In genomic region chr19:8735389-8736159, GRCm38 (mm10) we compare ENCODE assay signal across 8 mouse cellular contexts. TPM values are rescaled to one million over a fixed set of nuclear protein-coding genes. Genes with fewer than 3 reads are reported as not detected.
DNase-seq lines count a peak whose midpoint lies in the region; ATAC-seq and TF ChIP-seq lines count a peak whose summit lies in the region.

Gene Wdr74, plus strand, starts transcription at chr19:8735827.

- H3K4me2 ChIP-seq in embryonic facial prominence, embryonic 14.5 days (ENCODE audit: low read depth, low read length), result peak within 1 kb of the TSS; percentile 88
- peak within 1 kb of the TSS; percentile 84 for H3K4me2 ChIP-seq in limb, embryonic 12.5 days
- H3K4me2 ChIP-seq in midbrain, embryonic 14.5 days (ENCODE audit: low read length), result peak within 1 kb of the TSS; percentile 68

- H3K27me3 ChIP-seq in embryonic facial prominence, embryonic 14.5 days (replicated peaks; ENCODE audit: control insufficient read depth, insufficient read depth, low read length), result no peaks in the 10 kb centered on the region
- H3K27me3 ChIP-seq in heart, adult 2 months (ENCODE audit: control insufficient read depth, insufficient read depth, low read length), result no peaks in the 10 kb centered on the region
- no peaks in the 10 kb centered on the region for H3K27me3 ChIP-seq in limb, embryonic 12.5 days
- no peaks in the 10 kb centered on the region for H3K27me3 ChIP-seq in midbrain, embryonic 14.5 days (ENCODE audit: control insufficient read depth, insufficient read depth, low read length)

- peak within 1 kb of the TSS; percentile 76 for H3K9ac ChIP-seq in embryonic facial prominence, embryonic 14.5 days (ENCODE audit: low read depth, low read length)
- H3K9ac ChIP-seq in heart, adult 2 months (ENCODE audit: low read depth, low read length), result peak within 1 kb of the TSS; percentile 65
- H3K9ac ChIP-seq in limb, embryonic 12.5 days (replicated peaks), result peak within 1 kb of the TSS; percentile 79
- H3K9ac ChIP-seq in midbrain, embryonic 14.5 days (replicated peaks; ENCODE audit: low read length), result peak within 1 kb of the TSS; percentile 57

- no peak for TF ChIP-seq CTCF in heart, adult 2 months (IDR thresholded peaks at IDR 0.05)

- peak within 1 kb of the TSS; percentile 83 for H3K4me3 ChIP-seq in embryonic facial prominence, embryonic 14.5 days (ENCODE audit: low read depth, low read length)
- H3K4me3 ChIP-seq in heart, adult 2 months, result peak within 1 kb of the TSS; percentile 59
- H3K4me3 ChIP-seq in limb, embryonic 12.5 days (replicated peaks), result peak within 1 kb of the TSS; percentile 89
- H3K4me3 ChIP-seq in midbrain, embryonic 14.5 days (replicated peaks; ENCODE audit: low read depth, low read length), result peak within 1 kb of the TSS; percentile 82

- intact Hi-C loops in heart, adult 2 months (cut with DNase I), result no loop called here

- H3K4me1 ChIP-seq in embryonic facial prominence, embryonic 14.5 days (ENCODE audit: control insufficient read depth, insufficient read depth, low read length), result peaks cover 6% of the 10 kb centered on the region
- no peaks in the 10 kb centered on the region; the same call in 1 of the 2 replicates for H3K4me1 ChIP-seq in heart, adult 2 months (ENCODE audit: control insufficient read depth, insufficient read depth, low read length)
- peaks cover 8% of the 10 kb centered on the region for H3K4me1 ChIP-seq in limb, embryonic 12.5 days (replicated peaks)
- H3K4me1 ChIP-seq in midbrain, embryonic 14.5 days (ENCODE audit: control insufficient read depth, insufficient read depth, low read length), result peaks cover 5% of the 10 kb centered on the region

- WGBS in embryonic facial prominence, embryonic 14.5 days, result under 1% methylated on average over 30 of the region's 32 CpGs
- WGBS in heart, adult 2 months, result under 1% methylated on average over 32 of the region's 32 CpGs
- WGBS in limb, embryonic 12.5 days, result under 1% methylated on average over 32 of the region's 32 CpGs
- under 1% methylated on average over 32 of the region's 32 CpGs for WGBS in midbrain, embryonic 14.5 days

- TF ChIP-seq POLR2A in heart, adult 2 months (IDR thresholded peaks at IDR 0.05; ENCODE audit: insufficient read depth, low read depth, low read length), result peak; percentile 90

- peak; percentile 92 for DNase-seq in 3T3-L1 (ENCODE audit: low read depth, low spot score)
- peak; percentile 76 to 81 for DNase-seq in adrenal gland, postnatal 4 days (ENCODE audit: low spot score in 2 of 2)
- DNase-seq in embryonic facial prominence, embryonic 14.5 days (ENCODE audit: low spot score), result peak; percentile 95
- peak; percentile 93 to 97 for DNase-seq in heart, adult 2 months
- DNase-seq in kidney, adult 8-10 months, result peak; percentile 84 to 91
- DNase-seq in midbrain, embryonic 14.5 days, result peak; percentile 97
- peak; percentile 86 for DNase-seq in spleen, adult 12 weeks (ENCODE audit: low spot score)

- no peaks in the 10 kb centered on the region for H3K79me2 ChIP-seq in heart, adult 2 months (replicated peaks; ENCODE audit: control insufficient read depth, insufficient read depth, low read length)

- H3K9me3 ChIP-seq in embryonic facial prominence, embryonic 14.5 days (ENCODE audit: control insufficient read depth, low read length), result no peaks in the 10 kb centered on the region
- no peaks in the 10 kb centered on the region for H3K9me3 ChIP-seq in limb, embryonic 12.5 days
- H3K9me3 ChIP-seq in midbrain, embryonic 14.5 days (ENCODE audit: control insufficient read depth, low read length), result no peaks in the 10 kb centered on the region

- peaks cover 32% of the 10 kb centered on the region for H3K36me3 ChIP-seq in embryonic facial prominence, embryonic 14.5 days (ENCODE audit: control insufficient read depth, insufficient read depth, low read length)
- no peaks in the 10 kb centered on the region for H3K36me3 ChIP-seq in heart, adult 2 months (ENCODE audit: control insufficient read depth, insufficient read depth, low read length)
- peaks cover 33% of the 10 kb centered on the region for H3K36me3 ChIP-seq in limb, embryonic 12.5 days
- H3K36me3 ChIP-seq in midbrain, embryonic 14.5 days (ENCODE audit: control insufficient read depth, insufficient read depth, low read length), result peaks cover 28% of the 10 kb centered on the region

- ATAC-seq in embryonic facial prominence, embryonic 14.5 days (ENCODE audit: low read depth), result peak; percentile 94
- peak; percentile 89 for ATAC-seq in limb, embryonic 12.5 days (ENCODE audit: insufficient number of reproducible peaks, insufficient read depth, low FRiP score, low TSS enrichment, low read depth)
- peak; percentile 94 for ATAC-seq in midbrain, embryonic 14.5 days (ENCODE audit: low FRiP score, low TSS enrichment)

- peak; percentile 58; the same call in 1 of the 2 replicates for TF ChIP-seq EP300 in heart, adult 2 months (IDR thresholded peaks at IDR 0.05; ENCODE audit: insufficient read depth, low read depth, low read length)

- peak within 1 kb of the TSS; percentile 61 for H3K27ac ChIP-seq in embryonic facial prominence, embryonic 14.5 days (replicated peaks; ENCODE audit: low read depth, low read length)
- H3K27ac ChIP-seq in heart, adult 2 months, result peak within 1 kb of the TSS; percentile 88
- peak within 1 kb of the TSS; percentile 66 for H3K27ac ChIP-seq in limb, embryonic 12.5 days
- peak within 1 kb of the TSS; percentile 81 for H3K27ac ChIP-seq in midbrain, embryonic 14.5 days (replicated peaks; ENCODE audit: low read depth, low read length)

RNA-seq across cellular contexts. Expression of gene Wdr74, which starts in this region (rescaled TPM):
- 10 to 100 TPM; 64.2 to 64.3 TPM for total RNA-seq in adrenal gland, postnatal 4 days (2021)
- polyA plus RNA-seq in embryonic facial prominence, embryonic 14.5 days (2014; fragmentation: Nextera tagmentation; extraction: Ambion mirVana), result 76.6 and 80.1 TPM in 2 replicates
- 10 to 100 TPM; 18.7 to 19.2 TPM for total RNA-seq in heart, adult 2 months (2021)
- 15.7 and 18.2 TPM in 2 replicates for polyA plus RNA-seq in heart, adult 2 months (2012; rRNA removed)
- 92.4 and 96.6 TPM in 2 replicates for polyA plus RNA-seq in limb, embryonic 12.5 days (2016; fragmentation: Nextera tagmentation; extraction: Ambion mirVana)
- polyA plus RNA-seq in midbrain, embryonic 14.5 days (2014; fragmentation: Nextera tagmentation; extraction: Ambion mirVana), result 89.1 and 95.7 TPM in 2 replicates

Comparison
In these comparisons a context has a peak if more than half of its experiments do, and no peak if none do; other contexts are left out.
1. Peak in every context shown above with its lines: DNase-seq, ATAC-seq, H3K4me3 ChIP-seq and H3K27ac ChIP-seq.